Mouse (Mus musculus) intestine, postnatal 0 days (tissue): Measurements from ENCODE around the gene Serinc5. TPM values are rescaled to one million over a fixed set of nuclear protein-coding genes. Genes with fewer than 3 reads are reported as not detected.

Source experiments
- ATAC-seq: fragments of 200-750 bp; cut with Nextera tagmentation; 2 replicates; pipeline ENCODE4 v1.8.0; 2017; ENCODE audit warnings: mild to moderate bottlenecking, moderate TSS enrichment, moderate library complexity
- H3K27ac ChIP-seq: fragments of 300-500 bp; sonication (generic); 2 replicates; pipeline ENCODE4 v1.5.1; 2014; ENCODE audit warnings: mild to moderate bottlenecking, low read depth, low read length, moderate library complexity
- H3K27me3 ChIP-seq: fragments of 300-500 bp; sonication (generic); replicated peaks from 2 replicates; pipeline ENCODE4 v1.6.1; 2014; ENCODE audit warnings: low read length, mixed read lengths; ENCODE audit not compliant: control insufficient read depth, insufficient read depth
- H3K36me3 ChIP-seq: fragments of 300-500 bp; sonication (generic); 2 replicates; pipeline ENCODE4 v1.6.1; 2014; ENCODE audit warnings: mild to moderate bottlenecking, moderate library complexity; ENCODE audit not compliant: control insufficient read depth, insufficient read depth
- H3K4me1 ChIP-seq: fragments of 300-500 bp; sonication (generic); replicated peaks from 2 replicates; pipeline ENCODE4 v1.6.1; 2014; ENCODE audit warnings: antibody characterized with exemption, low read length, mixed read lengths; ENCODE audit not compliant: control insufficient read depth, insufficient read depth
- H3K4me2 ChIP-seq: fragments of 300-500 bp; sonication (generic); replicated peaks from 2 replicates; pipeline ENCODE4 v1.6.1; 2014; ENCODE audit warnings: low read depth, mild to moderate bottlenecking, moderate library complexity
- H3K4me3 ChIP-seq: fragments of 300-500 bp; sonication (generic); 2 replicates; pipeline ENCODE4 v1.5.1; 2014; ENCODE audit warnings: low read depth, low read length
- H3K9ac ChIP-seq: fragments of 300-500 bp; sonication (generic); 2 replicates; pipeline ENCODE4 v1.6.1; 2014; ENCODE audit warnings: mild to moderate bottlenecking, low read depth, low read length
- H3K9me3 ChIP-seq: fragments of 300-500 bp; sonication (generic); 2 replicates; pipeline ENCODE4 v1.6.1; 2016; ENCODE audit warnings: mixed run types; ENCODE audit not compliant: control insufficient read depth
- CTCF ChIP-seq: sonication (generic); IDR thresholded peaks from 2 replicates; pipeline ENCODE4 v1.5.1; 2016; ENCODE audit warnings: low read depth, mild to moderate bottlenecking, control low read depth, antibody characterized with exemption, moderate library complexity
- WGBS: fragments of 180-500 bp; shearing (Covaris S2); extraction: QIAGEN DNeasy Blood & Tissue Kit; methylation state at CpG from one replicate; pipeline ENCODE4 v1.1.7; 2014; 5-methylcytosine and 5-hydroxymethylcytosine counted together
- polyA plus RNA-seq: library from polyadenylated mRNA; unstranded; fragments of >200 nt; fragmentation: Nextera tagmentation; extraction: Ambion mirVana; gene quantifications from 2 replicates; pipeline ENCODE4 v1.2.1, GENCODE M21; 2015

Gene Serinc5
- polyA plus RNA-seq, 1 experiment from 2014 or later, result 10.8 TPM

DNA sequence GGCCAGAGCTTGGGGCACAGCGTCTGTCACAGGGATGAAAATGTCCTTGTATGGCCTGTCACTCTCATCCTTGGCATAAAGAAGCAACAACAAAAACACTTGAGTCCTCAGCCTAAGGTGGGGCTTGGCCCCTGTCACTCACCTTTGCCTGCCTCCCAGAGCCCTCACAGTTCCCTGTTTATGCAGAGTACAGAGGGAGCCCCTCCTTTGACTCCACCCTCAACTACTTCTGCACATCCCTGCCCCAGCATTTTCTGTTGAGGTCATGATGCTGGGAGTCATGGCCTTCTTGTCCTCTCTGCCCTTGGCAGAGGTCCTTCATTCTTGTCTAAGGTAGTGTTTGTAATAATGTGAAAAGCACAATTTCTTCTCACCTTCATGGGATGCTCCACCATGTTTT is 97.6 kb downstream of the Serinc5 start:
- H3K27me3 ChIP-seq, result no peaks in the 10 kb centered on the region

DNA sequence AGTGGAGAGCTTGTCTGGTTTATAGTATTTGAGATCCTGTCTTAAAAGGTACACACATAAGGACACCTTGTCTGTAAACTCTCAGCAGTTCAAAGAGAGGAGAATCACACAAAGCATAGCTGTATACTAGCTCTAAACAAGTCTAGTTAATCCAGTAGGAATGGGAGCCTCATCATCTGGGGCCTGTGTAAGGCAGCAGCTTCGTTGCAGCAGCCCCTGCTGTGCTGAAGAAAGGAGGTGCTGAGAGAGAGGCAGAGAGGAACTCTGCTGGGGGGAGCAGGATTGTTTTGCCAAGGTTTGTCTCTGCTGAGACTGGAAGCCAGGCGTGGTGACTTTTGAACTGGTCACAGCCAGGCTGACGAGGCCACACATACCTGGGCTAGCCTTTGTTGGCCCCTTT is 98.6 kb downstream of the Serinc5 start:
- Histone ChIP-seq H3K27ac (no peak overlapping the region), H3K4me3 (no peak overlapping the region), H3K27me3 (no peaks in the 10 kb centered on the region), H3K36me3 (peaks cover 30% of the 10 kb centered on the region; the same call in 1 of the 2 replicates), H3K4me1 (no peaks in the 10 kb centered on the region), H3K4me2 (no peak overlapping the region), H3K9me3 (no peaks in the 10 kb centered on the region), H3K9ac (no peak overlapping the region)
- no peak for ATAC-seq
- whole genome bisulfite sequencing, result 72% methylated on average over 3 of the region's 3 CpGs
- TF ChIP-seq CTCF, result no peak

More for the DNA sequence above, 97.6 kb downstream of the Serinc5 start:
- 93% methylated on average over 1 of the region's 1 CpGs for whole genome bisulfite sequencing
- ATAC-seq, result no peak
- no peak overlapping the region for H3K4me2 ChIP-seq
- no peaks in the 10 kb centered on the region for H3K4me1 ChIP-seq
- no peak overlapping the region for H3K27ac ChIP-seq
- no peaks in the 10 kb centered on the region for H3K9me3 ChIP-seq
- H3K9ac ChIP-seq, result no peak overlapping the region
- no peak overlapping the region for H3K4me3 ChIP-seq
- no peak for TF ChIP-seq CTCF
- peaks cover 30% of the 10 kb centered on the region; the same call in 1 of the 2 replicates for H3K36me3 ChIP-seq

DNA sequence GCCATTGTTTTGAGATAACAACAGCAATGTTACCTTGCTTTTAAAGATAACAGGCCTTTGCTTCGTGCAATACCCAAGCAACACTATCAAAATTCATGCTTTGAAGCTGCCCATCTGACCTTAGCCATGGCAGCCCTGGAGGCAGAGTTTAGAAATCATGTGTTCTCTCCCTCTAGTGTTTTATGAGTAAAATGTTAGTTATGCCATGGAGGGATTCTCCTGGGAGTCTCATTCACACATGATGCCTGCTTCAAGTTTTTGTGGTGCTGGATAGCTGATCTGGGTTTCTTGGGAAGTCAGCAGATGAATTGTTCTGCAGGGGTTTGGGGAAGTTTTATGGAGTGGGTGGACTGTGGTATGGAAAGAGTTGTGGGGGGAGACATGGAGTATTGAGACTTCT is 99.5 kb downstream of the Serinc5 start:
- no peaks in the 10 kb centered on the region for H3K27me3 ChIP-seq

DNA sequence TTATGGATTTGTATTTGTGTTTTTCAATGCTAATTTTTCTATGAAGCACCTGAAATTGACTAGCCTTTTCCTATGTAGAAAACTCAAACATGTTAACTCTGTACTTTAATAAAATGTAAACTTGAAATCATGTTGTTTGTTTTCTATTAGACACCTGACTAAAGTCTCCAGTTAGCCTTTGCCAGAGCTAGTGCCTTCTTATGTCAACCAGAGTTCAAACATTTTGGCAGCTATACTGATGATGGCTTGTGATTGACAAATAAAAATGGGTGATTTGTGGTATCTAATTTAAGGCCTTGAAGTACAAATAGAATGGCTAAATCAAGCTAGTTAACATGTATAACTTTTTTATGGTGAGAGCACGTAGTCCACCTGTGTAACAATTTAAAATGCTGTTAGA is 100.9 kb downstream of the Serinc5 start:
- no peak for TF ChIP-seq CTCF

More for the DNA sequence above, 99.5 kb downstream of the Serinc5 start:
- Histone ChIP-seq H3K4me2 (no peak overlapping the region), H3K36me3 (peaks cover 30% of the 10 kb centered on the region; the same call in 1 of the 2 replicates), H3K9me3 (no peaks in the 10 kb centered on the region), H3K4me1 (no peaks in the 10 kb centered on the region), H3K27ac (no peak overlapping the region), H3K9ac (no peak overlapping the region), H3K4me3 (no peak overlapping the region)
- 54% methylated on average over 1 of the region's 1 CpGs for WGBS
- TF ChIP-seq CTCF, result no peak
- no peak for ATAC-seq

DNA sequence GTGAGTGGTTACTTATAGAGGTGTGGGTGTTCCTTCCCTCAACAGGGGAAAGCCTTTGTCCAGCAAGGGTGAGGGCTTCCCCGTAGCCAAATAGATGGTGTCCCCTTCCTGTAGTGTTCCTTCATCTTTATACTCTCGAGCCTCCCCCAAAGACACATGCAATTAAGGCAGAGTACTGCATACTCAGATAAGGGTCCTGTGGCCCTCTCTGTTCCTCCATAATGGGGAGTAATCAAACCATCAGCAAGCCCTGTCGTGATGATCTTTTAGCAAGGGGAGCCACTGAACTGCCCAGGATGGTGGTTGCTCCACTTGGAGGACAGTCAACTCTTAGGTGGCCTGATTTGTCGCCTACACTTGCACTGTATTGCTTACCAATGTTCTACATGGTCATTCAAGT is 101.7 kb downstream of the Serinc5 start:
- no peak overlapping the region for H3K27ac ChIP-seq
- H3K36me3 ChIP-seq, result peaks cover 21% of the 10 kb centered on the region; the same call in 1 of the 2 replicates
- ATAC-seq, result no peak

More for the DNA sequence above, 100.9 kb downstream of the Serinc5 start:
- Histone ChIP-seq H3K9me3 (no peaks in the 10 kb centered on the region), H3K27ac (no peak overlapping the region), H3K9ac (no peak overlapping the region), H3K4me3 (no peak overlapping the region), H3K36me3 (peaks cover 24% of the 10 kb centered on the region; the same call in 1 of the 2 replicates), H3K4me1 (no peaks in the 10 kb centered on the region), H3K4me2 (no peak overlapping the region), H3K27me3 (no peaks in the 10 kb centered on the region)
- ATAC-seq, result no peak
- WGBS, result 93% methylated on average over 1 of the region's 1 CpGs

DNA sequence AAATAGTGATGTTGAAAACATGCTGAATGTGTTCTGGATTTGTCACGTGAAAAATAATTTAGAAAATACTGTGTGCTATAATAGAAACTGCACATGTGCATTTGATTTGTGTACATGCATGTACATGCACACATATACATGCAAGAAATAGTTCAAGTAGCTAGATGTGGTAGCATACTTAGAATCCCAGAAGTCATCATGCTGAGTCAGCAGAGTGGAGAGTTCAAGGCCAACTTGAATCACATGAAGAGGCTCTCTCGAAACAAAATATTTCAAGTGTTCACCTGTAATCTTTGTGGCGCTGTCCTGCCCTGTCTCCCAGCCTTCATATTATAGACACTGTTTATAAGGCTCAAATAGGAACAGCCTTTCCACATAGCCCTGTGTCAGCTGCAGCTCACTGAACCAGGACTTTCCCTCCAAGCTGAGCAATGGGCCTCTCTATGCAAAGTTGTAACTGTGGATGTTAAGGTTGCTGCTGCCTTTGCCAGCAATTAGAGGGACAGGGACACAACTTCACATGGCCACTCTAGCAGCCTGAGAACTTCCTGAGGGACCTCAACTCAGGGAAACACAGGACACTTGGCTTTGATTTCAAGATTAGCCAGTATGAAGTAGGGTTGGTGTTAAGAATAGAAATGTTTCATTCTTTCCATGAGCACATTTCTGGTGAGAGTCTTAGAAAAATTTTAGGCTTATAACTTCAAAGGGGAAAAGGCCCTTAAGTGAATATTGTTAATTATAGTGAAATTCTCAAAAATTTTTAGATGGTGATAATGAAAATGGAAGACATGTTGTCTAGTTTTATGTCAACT is 107.2 kb downstream of the Serinc5 start:
- H3K9me3 ChIP-seq, result no peaks in the 10 kb centered on the region
- H3K36me3 ChIP-seq, result no peaks in the 10 kb centered on the region
- no peak overlapping the region for H3K4me3 ChIP-seq
- no peak for TF ChIP-seq CTCF
- no peaks in the 10 kb centered on the region for H3K4me1 ChIP-seq
- H3K9ac ChIP-seq, result no peak overlapping the region
- no peaks in the 10 kb centered on the region for H3K27me3 ChIP-seq
- no peak for ATAC-seq
- H3K27ac ChIP-seq, result no peak overlapping the region
- no peak overlapping the region for H3K4me2 ChIP-seq
- 91% methylated on average over 3 of the region's 3 CpGs for WGBS

More for the DNA sequence above, 101.7 kb downstream of the Serinc5 start:
- H3K9ac ChIP-seq, result no peak overlapping the region
- H3K4me3 ChIP-seq, result no peak overlapping the region
- H3K4me2 ChIP-seq, result no peak overlapping the region
- 86% methylated on average over 4 of the region's 4 CpGs for WGBS
- H3K27me3 ChIP-seq, result no peaks in the 10 kb centered on the region
- no peaks in the 10 kb centered on the region for H3K9me3 ChIP-seq
- H3K4me1 ChIP-seq, result no peaks in the 10 kb centered on the region
- no peak for TF ChIP-seq CTCF
